ENCODE assay signal across 13 mouse cellular contexts in genomic region chr11:25941504-25941903, GRCm38 (mm10).
"Had no signal": no experiment of that assay in that cellular context is flagged by ENCODE, and none has a peak within 500 bp of the region (broad histone marks: within the 10 kb centered on the region; RNA-seq: fewer than 3 reads in every experiment).

No protein-coding gene starts in this region.

- ATAC-seq: midbrain, embryonic 13.5 days; midbrain, embryonic 15.5 days had no signal

- H3K27me3 ChIP-seq: midbrain, embryonic 13.5 days; midbrain, embryonic 15.5 days; neural tube, embryonic 12.5 days; stomach, embryonic 15.5 days had no signal

- H3K4me3 ChIP-seq: midbrain, embryonic 13.5 days; midbrain, embryonic 15.5 days; neural tube, embryonic 12.5 days; stomach, embryonic 15.5 days had no signal

- H3K9me3 ChIP-seq: midbrain, embryonic 13.5 days; midbrain, embryonic 15.5 days; neural tube, embryonic 12.5 days; stomach, embryonic 15.5 days had no signal

- H3K27ac ChIP-seq: midbrain, embryonic 13.5 days; midbrain, embryonic 15.5 days; neural tube, embryonic 12.5 days; stomach, embryonic 15.5 days; stomach, postnatal 0 days had no signal

- H3K36me3 ChIP-seq: midbrain, embryonic 13.5 days; midbrain, embryonic 15.5 days; neural tube, embryonic 12.5 days; stomach, embryonic 15.5 days had no signal

- H3K4me1 ChIP-seq: neural tube, embryonic 12.5 days; stomach, embryonic 15.5 days had no signal

- DNase-seq: lung, embryonic 14.5 days; lung, postnatal 10 days; lung, postnatal 4 days; right cerebral cortex, postnatal 14 days; thymus, adult 2 months; thymus, postnatal 25 days; thymus, postnatal 4 days had no signal

- H3K9ac ChIP-seq: lung, embryonic 14.5 days; midbrain, embryonic 13.5 days; midbrain, embryonic 15.5 days; neural tube, embryonic 12.5 days; stomach, embryonic 15.5 days had no signal

- H3K4me2 ChIP-seq: lung, embryonic 14.5 days; midbrain, embryonic 11.5 days; midbrain, embryonic 13.5 days; midbrain, embryonic 15.5 days; neural tube, embryonic 12.5 days; stomach, embryonic 15.5 days had no signal
